Mouse (Mus musculus): Measurements from ENCODE around the gene Glipr2. TPM values are rescaled to one million over a fixed set of nuclear protein-coding genes. Genes with fewer than 3 reads are reported as not detected.

Gene Glipr2
- polyA plus RNA-seq, 1 experiment from 2014 or later = 77.4 TPM

DNA sequence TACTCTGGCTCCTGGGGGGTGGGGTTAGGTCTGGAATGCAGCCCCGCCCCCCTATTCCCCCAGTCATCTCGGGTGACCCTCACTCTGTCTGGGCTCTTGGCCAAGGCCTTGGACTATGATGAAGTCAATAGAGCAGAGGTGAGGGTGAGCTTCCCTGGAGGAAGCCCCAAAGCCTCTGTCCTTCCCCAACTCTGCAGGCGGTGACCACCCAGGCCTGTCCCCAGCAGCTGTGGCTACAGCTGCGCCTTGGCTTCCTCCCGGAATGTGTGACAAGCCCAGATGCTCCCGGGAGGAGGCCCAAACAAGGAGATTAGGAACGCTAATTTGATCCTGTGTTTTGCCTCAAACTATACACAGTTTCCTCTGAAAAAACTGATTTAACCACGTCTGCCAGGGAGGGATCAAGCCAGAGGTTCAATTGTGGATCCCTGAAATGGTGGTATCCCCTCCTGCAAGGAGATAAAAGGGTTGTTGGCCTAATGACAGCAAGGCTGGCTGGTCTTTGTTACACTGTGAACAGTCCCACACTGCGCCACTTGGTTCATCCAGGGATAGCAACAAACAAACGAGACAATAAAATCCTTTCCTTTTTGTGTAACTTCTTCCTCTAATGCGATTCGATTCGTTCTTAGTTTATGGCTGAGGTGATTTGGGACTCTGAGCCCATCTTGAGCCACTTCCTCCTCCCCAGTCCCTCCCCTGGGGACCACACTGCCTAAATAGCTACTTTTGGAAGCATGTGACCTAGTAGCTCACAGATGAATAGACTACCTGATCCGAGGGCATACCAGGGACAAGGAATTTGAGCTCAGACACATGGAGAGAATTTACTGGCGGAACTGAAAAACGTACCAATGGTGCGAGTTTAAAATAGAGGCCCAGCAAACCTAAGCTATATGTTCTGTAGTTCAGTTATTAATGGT is 21.6 kb downstream of the Glipr2 start:
- Histone ChIP-seq H3K4me3 (ENCODE audit: low read depth, low read length) (no peak overlapping the region), H3K9me3 (ENCODE audit: low read depth, low read length) (no peaks in the 10 kb centered on the region), H3K27me3 (ENCODE audit: insufficient read depth, low read length) (no peaks in the 10 kb centered on the region), H3K27ac (ENCODE audit: low read depth) (peak overlapping the region; percentile 92), H3K4me1 (ENCODE audit: insufficient read depth) (peaks cover 9% of the 10 kb centered on the region; the same call in 1 of the 2 replicates), H3K4me2 (no peak overlapping the region), H3K9ac (no peak overlapping the region; the same call in 1 of the 2 replicates), H3K36me3 (ENCODE audit: insufficient read depth) (0 out of 2 replicates have a peak, but pooled peaks cover 2% of the 10 kb centered on the region)
- peak; percentile 92 for ATAC-seq (ENCODE audit: insufficient read depth)
- no peak for TF ChIP-seq CTCF (IDR thresholded peaks at IDR 0.05; ENCODE audit: low read depth)
- 31% methylated on average over 17 of the region's 17 CpGs for WGBS
- DNase-seq = peak; percentile 88

DNA sequence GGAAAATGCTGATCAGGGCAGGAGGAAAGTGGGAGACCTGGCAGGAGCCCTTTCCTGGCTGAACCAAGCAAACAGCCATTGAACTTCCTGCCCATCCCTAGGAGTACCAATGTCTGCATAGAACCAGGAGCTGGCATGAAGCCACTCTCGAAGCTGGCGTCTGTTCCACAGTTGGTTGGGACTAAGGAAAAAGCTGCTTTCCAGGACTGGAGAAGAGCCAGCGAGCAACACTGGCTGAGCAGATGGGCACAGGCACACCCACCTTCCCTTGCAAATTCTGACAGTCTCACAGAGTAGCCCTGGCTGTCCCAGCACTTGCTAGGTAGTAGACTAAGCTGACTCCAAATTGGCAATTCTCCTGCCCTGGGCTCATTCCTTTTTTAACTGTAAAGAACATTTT is 22.5 kb downstream of the Glipr2 start:
- H3K4me2 ChIP-seq = no peak overlapping the region
- no peaks in the 10 kb centered on the region for H3K9me3 ChIP-seq (ENCODE audit: low read depth, low read length)
- no peaks in the 10 kb centered on the region for H3K27me3 ChIP-seq (ENCODE audit: insufficient read depth, low read length)
- peaks cover 9% of the 10 kb centered on the region; the same call in 1 of the 2 replicates for H3K4me1 ChIP-seq (ENCODE audit: insufficient read depth)
- no peak for TF ChIP-seq CTCF (IDR thresholded peaks at IDR 0.05; ENCODE audit: low read depth)
- H3K9ac ChIP-seq = no peak overlapping the region
- H3K4me3 ChIP-seq (ENCODE audit: low read depth, low read length) = no peak overlapping the region
- WGBS = 60% methylated on average over 3 of the region's 3 CpGs
- H3K27ac ChIP-seq (ENCODE audit: low read depth) = no peak overlapping the region
- DNase-seq (peak; percentile 57), ATAC-seq (ENCODE audit: insufficient read depth) (no peak)
- H3K36me3 ChIP-seq (ENCODE audit: insufficient read depth) = no peaks in the 10 kb centered on the region

GRCm38 (mm10) chr4:43980236-43980635 is 23.0 kb downstream of the Glipr2 start:
- no peak overlapping the region for H3K27ac ChIP-seq (ENCODE audit: low read depth)
- WGBS = 71% methylated on average over 4 of the region's 4 CpGs
- TF ChIP-seq CTCF (IDR thresholded peaks at IDR 0.05; ENCODE audit: low read depth) = no peak
- DNase-seq (no peak), ATAC-seq (ENCODE audit: insufficient read depth) (no peak)
- H3K4me2 ChIP-seq = no peak overlapping the region
- no peaks in the 10 kb centered on the region for H3K36me3 ChIP-seq (ENCODE audit: insufficient read depth)
- no peaks in the 10 kb centered on the region for H3K27me3 ChIP-seq (ENCODE audit: insufficient read depth, low read length)
- peaks cover 9% of the 10 kb centered on the region; the same call in 1 of the 2 replicates for H3K4me1 ChIP-seq (ENCODE audit: insufficient read depth)
- no peaks in the 10 kb centered on the region for H3K9me3 ChIP-seq (ENCODE audit: low read depth, low read length)
- H3K9ac ChIP-seq = no peak overlapping the region
- no peak overlapping the region for H3K4me3 ChIP-seq (ENCODE audit: low read depth, low read length)

- H3K9ac ChIP-seq = no peak overlapping the region
- no peak overlapping the region for H3K4me3 ChIP-seq (ENCODE audit: low read depth, low read length)
- no peak for TF ChIP-seq CTCF (IDR thresholded peaks at IDR 0.05; ENCODE audit: low read depth)
- no peaks in the 10 kb centered on the region for H3K9me3 ChIP-seq (ENCODE audit: low read depth, low read length)
- no peak for DNase-seq
- H3K27me3 ChIP-seq (ENCODE audit: insufficient read depth, low read length) = no peaks in the 10 kb centered on the region
- ATAC-seq (ENCODE audit: insufficient read depth) = no peak
- H3K4me2 ChIP-seq = no peak overlapping the region
- 97% methylated on average over 6 of the region's 6 CpGs for WGBS
- peaks cover 9% of the 10 kb centered on the region; the same call in 1 of the 2 replicates for H3K4me1 ChIP-seq (ENCODE audit: insufficient read depth)
- no peaks in the 10 kb centered on the region for H3K36me3 ChIP-seq (ENCODE audit: insufficient read depth)
- no peak overlapping the region for H3K27ac ChIP-seq (ENCODE audit: low read depth)
These were observed 23.6 kb downstream of the Glipr2 start for GRCm38 (mm10) chr4:43980846-43981245.

GRCm38 (mm10) chr4:43981251-43981650 is 24.1 kb downstream of the Glipr2 start:
- DNase-seq (no peak), ATAC-seq (ENCODE audit: insufficient read depth) (no peak)
- Histone ChIP-seq H3K4me1 (ENCODE audit: insufficient read depth) (peaks cover 9% of the 10 kb centered on the region; the same call in 1 of the 2 replicates), H3K4me3 (ENCODE audit: low read depth, low read length) (no peak overlapping the region), H3K9ac (no peak overlapping the region), H3K27ac (ENCODE audit: low read depth) (no peak overlapping the region), H3K9me3 (ENCODE audit: low read depth, low read length) (no peaks in the 10 kb centered on the region), H3K4me2 (no peak overlapping the region), H3K27me3 (ENCODE audit: insufficient read depth, low read length) (no peaks in the 10 kb centered on the region), H3K36me3 (ENCODE audit: insufficient read depth) (no peaks in the 10 kb centered on the region)
- 88% methylated on average over 7 of the region's 7 CpGs for WGBS
- TF ChIP-seq CTCF (IDR thresholded peaks at IDR 0.05; ENCODE audit: low read depth) = no peak

GRCm38 (mm10) chr4:43982053-43982732 is 25.0 kb downstream of the Glipr2 start:
- H3K27ac ChIP-seq (ENCODE audit: low read depth) = no peak overlapping the region

GRCm38 (mm10) chr4:43983181-43983580 is 26.0 kb downstream of the Glipr2 start, which contains the start of gene Ccin:
Gene Ccin, plus strand, starts transcription at chr4:43983483.
- no peak within 1 kb of the TSS for H3K27ac ChIP-seq (ENCODE audit: low read depth)
- 68% methylated on average over 11 of the region's 11 CpGs for WGBS
- DNase-seq = no peak

More at GRCm38 (mm10) chr4:43982053-43982732, 25.0 kb downstream of the Glipr2 start:
- whole genome bisulfite sequencing = 1% methylated on average over 24 of the region's 24 CpGs
- Histone ChIP-seq H3K9ac (peak overlapping the region; percentile 49), H3K27me3 (ENCODE audit: insufficient read depth, low read length) (no peaks in the 10 kb centered on the region), H3K4me3 (ENCODE audit: low read depth, low read length) (peak overlapping the region; percentile 32), H3K9me3 (ENCODE audit: low read depth, low read length) (no peaks in the 10 kb centered on the region), H3K4me2 (peak overlapping the region; percentile 71), H3K4me1 (ENCODE audit: insufficient read depth) (peaks cover 9% of the 10 kb centered on the region; the same call in 1 of the 2 replicates), H3K36me3 (ENCODE audit: insufficient read depth) (no peaks in the 10 kb centered on the region)
- peak; percentile 96 for TF ChIP-seq CTCF (IDR thresholded peaks at IDR 0.05; ENCODE audit: low read depth)
- ATAC-seq (ENCODE audit: insufficient read depth) (peak; percentile 88), DNase-seq (peak; percentile 97)

More at GRCm38 (mm10) chr4:43983181-43983580, 26.0 kb downstream of the Glipr2 start, which contains the start of gene Ccin:
- Histone ChIP-seq H3K4me3 (ENCODE audit: low read depth, low read length) (peak within 1 kb of the TSS; percentile 32), H3K9ac (peak within 1 kb of the TSS; percentile 49), H3K9me3 (ENCODE audit: low read depth, low read length) (no peaks in the 10 kb centered on the region), H3K36me3 (ENCODE audit: insufficient read depth) (no peaks in the 10 kb centered on the region), H3K27me3 (ENCODE audit: insufficient read depth, low read length) (no peaks in the 10 kb centered on the region), H3K4me1 (ENCODE audit: insufficient read depth) (peaks cover 9% of the 10 kb centered on the region; the same call in 1 of the 2 replicates), H3K4me2 (peak within 1 kb of the TSS; percentile 71)
- TF ChIP-seq CTCF (IDR thresholded peaks at IDR 0.05; ENCODE audit: low read depth) = no peak
- ATAC-seq (ENCODE audit: insufficient read depth) = no peak
